Comparison of ENCODE assay signal across 8 mouse cellular contexts in genomic region chr5:43781977-43782930, GRCm38 (mm10). TPM values are rescaled to one million over a fixed set of nuclear protein-coding genes. Genes with fewer than 3 reads are reported as not detected.
DNase-seq lines count a peak whose midpoint lies in the region; ATAC-seq lines count a peak whose summit lies in the region.

No protein-coding gene starts in this region.

- H3K9ac ChIP-seq in hindbrain, embryonic 11.5 days (ENCODE audit: low read depth, low read length) = peak overlapping the region; percentile 98

- peak overlapping the region; percentile 88 for H3K4me3 ChIP-seq in hindbrain, embryonic 11.5 days (ENCODE audit: low read depth, low read length)

- ATAC-seq in hindbrain, embryonic 11.5 days (ENCODE audit: low FRiP score) = peak; percentile 96

- peak; percentile 91 for DNase-seq in NIH3T3 (ENCODE audit: low read depth)
- peak; percentile 84 for DNase-seq in cerebellum, adult 9-10 months
- peak; percentile 28 to 76 for DNase-seq in frontal cortex, adult 2 months (ENCODE audit: extremely low spot score in 1 of 2, low spot score in 1 of 2)
- peak; percentile 92 for DNase-seq in hindbrain, embryonic 11.5 days (ENCODE audit: low spot score)
- peak; percentile 76 to 78 for DNase-seq in layer of hippocampus, postnatal 36 days
- DNase-seq in lung, postnatal 25 days (ENCODE audit: low spot score) = peak; percentile 67
- peak; percentile 84 for DNase-seq in retina, embryonic 14.5 days (ENCODE audit: low spot score)
- peak; percentile 78 to 84 for DNase-seq in thymus, postnatal 36 days

- no peaks in the 10 kb centered on the region for H3K9me3 ChIP-seq in hindbrain, embryonic 11.5 days (ENCODE audit: control insufficient read depth, low read length)

- H3K4me2 ChIP-seq in hindbrain, embryonic 11.5 days (replicated peaks; ENCODE audit: low read depth, low read length) = peak overlapping the region; percentile 75

- H3K27ac ChIP-seq in hindbrain, embryonic 11.5 days (ENCODE audit: low read depth, low read length) = peak overlapping the region; percentile 96

- WGBS in hindbrain, embryonic 11.5 days = 7% methylated on average over 61 of the region's 82 CpGs

- H3K36me3 ChIP-seq in hindbrain, embryonic 11.5 days (ENCODE audit: control insufficient read depth, insufficient read depth, low read length) = no peaks in the 10 kb centered on the region

- H3K4me1 ChIP-seq in hindbrain, embryonic 11.5 days (replicated peaks; ENCODE audit: control insufficient read depth, insufficient read depth, low read length) = no peaks in the 10 kb centered on the region

- no peaks in the 10 kb centered on the region for H3K27me3 ChIP-seq in hindbrain, embryonic 11.5 days (ENCODE audit: control insufficient read depth, insufficient read depth, low read length)

RNA-seq across cellular contexts. Expression of gene Bst1, which starts 36.4 kb away (rescaled TPM):
- polyA plus RNA-seq in frontal cortex, adult 2 months (2012; rRNA removed) = 0.34 and 0.44 TPM in 2 replicates
- not detected in 2 replicates for polyA plus RNA-seq in hindbrain, embryonic 11.5 days (2014; fragmentation: Nextera tagmentation; extraction: Ambion mirVana)
- not detected for total RNA-seq in layer of hippocampus, postnatal 36 days (2021)

RNA-seq across cellular contexts. Expression of gene Fbxl5, which starts 39.2 kb away (rescaled TPM):
- 62.3 and 66.9 TPM in 2 replicates for polyA plus RNA-seq in frontal cortex, adult 2 months (2012; rRNA removed)
- polyA plus RNA-seq in hindbrain, embryonic 11.5 days (2014; fragmentation: Nextera tagmentation; extraction: Ambion mirVana) = 66.3 and 71.4 TPM in 2 replicates
- 10 to 100 TPM; 92.2 to 98.8 TPM for total RNA-seq in layer of hippocampus, postnatal 36 days (2021)

Comparison
In these comparisons a context has a peak if more than half of its experiments do, and no peak if none do; other contexts are left out.
1. Peak in every context shown above with its lines: DNase-seq, ATAC-seq, H3K4me3 ChIP-seq and H3K27ac ChIP-seq.